Mouse (Mus musculus) heart, adult 18-20 months (tissue): Measurements from ENCODE around the gene Ces1g. TPM values are rescaled to one million over a fixed set of nuclear protein-coding genes. Genes with fewer than 3 reads are reported as not detected.

Experiments used
- DNase-seq, 2 experiments: peaks; one replicate each; pipeline ENCODE4 v3.0.0; 2021 to 2022; ENCODE audit warnings: mixed read lengths in 1 of 2
- long read RNA-seq, 2 experiments: library from polyadenylated mRNA; stranded (forward); transcript quantifications; one replicate each; pipeline ENCODE4 v2.0.0; 2021
- total RNA-seq, 2 experiments: library from RNA; stranded (reverse); gene quantifications; 2 replicates each; pipeline ENCODE4 v1.2.3; 2021

Gene Ces1g
- total RNA-seq = under 1 TPM in 1 of 2 experiments, not detected in 1; 0.10 TPM
- long read RNA-seq, experiment 1 = 0 reads
- long read RNA-seq, experiment 2 = 0 reads

- no peak for DNase-seq
These were observed at the start of gene Ces1g for GRCm38 (mm10) chr8:93337207-93337606. Gene Ces1g, minus strand, starts transcription at chr8:93337308.

- no peak for DNase-seq
These were observed 42.5 kb upstream of the Ces1g start, which contains the start of gene Ces1h for GRCm38 (mm10) chr8:93379625-93380024. Gene Ces1h, minus strand, starts transcription at chr8:93379725.

- no peak for DNase-seq
These were observed 32.4 kb upstream of the Ces1g start for GRCm38 (mm10) chr8:93369481-93369880.

DNA sequence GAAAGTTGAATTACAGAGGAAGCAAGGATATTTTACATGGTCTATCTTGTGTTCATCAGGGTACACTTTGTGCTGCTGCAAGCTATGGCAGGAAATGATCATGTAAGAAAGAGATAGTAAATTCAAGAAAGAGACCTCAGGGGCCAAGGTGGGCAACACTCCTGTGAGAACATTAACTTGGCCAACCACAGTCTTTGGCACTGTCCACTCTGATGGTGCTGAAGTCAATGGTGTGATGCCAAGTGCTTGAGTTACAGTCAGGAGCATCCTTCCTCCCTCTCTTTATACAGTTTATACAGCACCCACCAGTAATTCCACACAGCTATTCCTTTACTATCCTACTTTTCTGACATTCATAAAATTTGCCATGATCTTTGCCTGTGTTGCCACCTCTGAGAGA lies 23.0 kb upstream of the Ces1g start:
- DNase-seq = peak in 1 of 2 experiments; percentile 8

DNA sequence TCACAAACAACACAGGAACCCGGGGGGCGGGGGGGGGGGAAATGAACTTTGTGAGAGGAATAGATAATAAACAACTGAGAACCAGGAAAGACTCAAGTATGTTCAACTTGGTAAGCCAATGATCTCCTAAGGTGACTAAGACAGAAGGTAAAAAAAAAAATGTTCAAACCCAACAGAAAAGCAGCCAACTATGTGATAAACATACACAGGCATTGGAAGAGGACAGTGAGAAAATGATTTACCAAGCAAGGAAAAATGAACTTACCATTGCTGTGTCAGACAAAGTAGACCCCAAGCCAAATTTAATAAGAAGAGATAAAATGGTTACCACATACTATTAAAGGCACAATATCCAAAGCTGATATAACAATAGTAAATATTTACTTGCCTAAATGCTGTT lies 2.4 kb upstream of the Ces1g start:
- DNase-seq = no peak

DNA sequence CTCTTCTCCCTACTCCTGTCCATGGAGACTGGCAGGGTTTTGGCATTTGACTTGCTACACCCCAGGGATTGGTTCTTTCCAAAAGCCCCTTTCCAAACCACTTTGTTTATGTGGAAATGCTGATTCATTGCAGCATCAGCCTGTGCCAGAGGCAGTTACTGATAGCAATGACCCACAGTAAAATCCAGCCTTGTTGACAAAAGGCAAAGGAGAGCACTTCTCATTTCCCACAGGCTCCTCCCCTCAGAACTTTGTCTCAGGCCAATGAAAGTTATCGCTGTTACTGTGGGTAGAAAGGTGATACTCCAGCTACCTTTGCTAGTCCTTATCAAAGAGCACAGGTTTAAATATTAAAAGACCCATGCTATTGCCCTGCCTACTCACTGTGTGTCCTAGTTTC lies 4.4 kb downstream of the Ces1g start:
- peak in 1 of 2 experiments; percentile 17 for DNase-seq

GRCm38 (mm10) chr8:93331151-93331550 lies 6.0 kb downstream of the Ces1g start:
- DNase-seq = no peak

GRCm38 (mm10) chr8:93325123-93325522 lies 12.0 kb downstream of the Ces1g start:
- DNase-seq = no peak

DNA sequence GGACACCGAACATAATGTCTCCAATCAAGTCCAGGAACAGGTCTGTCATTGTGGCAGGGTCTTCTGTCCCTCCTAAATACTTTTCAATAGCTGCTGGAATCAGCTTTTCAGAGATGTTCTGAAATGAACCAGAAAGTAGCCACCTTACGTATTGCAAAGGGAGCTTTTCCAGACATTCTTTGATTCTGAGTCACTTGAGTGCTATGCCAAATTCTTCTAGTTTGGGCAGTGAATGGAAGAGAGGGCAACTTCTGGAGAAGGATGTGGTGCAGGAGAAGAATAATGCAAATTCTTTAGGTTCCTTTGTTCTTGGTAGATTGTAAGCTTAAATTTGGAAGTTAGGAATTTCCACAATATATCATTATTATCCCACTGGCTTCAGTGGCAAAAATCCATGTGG lies 20.1 kb downstream of the Ces1g start:
- DNase-seq = no peak

DNA sequence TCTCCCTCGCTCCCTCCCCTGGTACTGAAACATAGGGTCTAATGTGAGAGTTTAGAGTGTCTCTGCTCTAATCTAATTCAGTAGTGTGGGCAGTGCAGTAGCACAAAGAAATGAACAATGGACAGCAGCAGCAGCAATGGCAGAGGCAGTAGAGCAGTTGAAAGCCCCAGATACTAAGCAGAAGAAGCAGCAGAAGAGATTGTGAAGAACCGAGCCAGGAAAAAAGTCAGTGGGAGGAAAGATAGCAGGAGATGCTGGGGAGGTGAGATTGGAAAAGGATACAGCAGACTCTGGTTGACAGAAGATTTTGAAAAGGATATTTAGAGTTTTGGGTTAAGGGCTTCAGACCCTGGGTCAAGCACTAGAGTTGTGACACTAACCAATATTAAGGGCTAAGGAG lies 21.6 kb downstream of the Ces1g start:
- no peak for DNase-seq

- no peak for DNase-seq
These were observed 53.2 kb downstream of the Ces1g start for GRCm38 (mm10) chr8:93283896-93284295.

DNA sequence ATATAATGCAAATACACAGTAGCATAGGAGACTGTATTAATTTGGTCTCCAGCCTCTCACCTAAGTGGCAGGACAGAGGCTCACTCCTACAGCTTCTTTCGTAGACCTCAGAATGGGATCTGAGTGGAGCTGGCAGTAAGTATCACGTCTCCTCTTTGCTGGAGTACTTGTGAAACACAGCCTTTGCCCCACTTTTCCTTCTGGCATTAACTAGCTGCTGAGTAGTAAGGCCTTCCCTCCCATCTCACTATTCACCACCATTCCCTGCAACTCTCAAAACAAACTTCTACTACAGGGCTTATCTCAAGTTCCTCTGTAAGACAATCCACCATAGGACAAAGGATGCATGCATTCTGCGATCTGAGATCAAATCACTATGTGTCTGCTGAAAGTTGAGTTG lies 54.8 kb downstream of the Ces1g start:
- DNase-seq = no peak

DNA sequence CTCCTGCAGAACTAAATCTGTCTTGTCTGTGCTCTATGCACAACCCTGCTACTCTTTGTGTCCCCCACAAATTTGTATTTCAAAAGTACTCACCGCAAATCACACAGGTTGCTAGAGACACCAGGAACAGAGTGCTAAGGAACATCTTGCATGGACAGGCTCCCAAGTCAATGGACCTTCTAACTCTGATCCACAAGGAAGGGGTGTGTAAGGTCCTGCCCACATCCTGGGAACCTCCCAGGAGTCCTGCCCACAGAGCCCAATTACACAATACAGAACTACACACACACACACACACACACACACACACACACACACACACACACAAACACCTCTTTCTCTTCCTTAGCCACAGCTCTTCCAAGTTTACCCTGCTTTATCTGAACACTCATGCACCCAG lies 57.6 kb downstream of the Ces1g start, which contains the start of gene Ces1f:
Gene Ces1f, minus strand, starts transcription at position 192 of the 400 bp plus-strand sequence.
- no peak for DNase-seq

- no peak for DNase-seq
These were observed 58.8 kb downstream of the Ces1g start for GRCm38 (mm10) chr8:93278176-93278805.

- DNase-seq = no peak
These were observed 62.5 kb downstream of the Ces1g start for GRCm38 (mm10) chr8:93274609-93275008.

- DNase-seq = peak; percentile 7 to 30
These were observed 63.8 kb downstream of the Ces1g start for GRCm38 (mm10) chr8:93273321-93273720.

- peak; percentile 46 to 57 for DNase-seq
These were observed 64.4 kb downstream of the Ces1g start for GRCm38 (mm10) chr8:93272686-93273085.

GRCm38 (mm10) chr8:93261436-93261835 lies 75.7 kb downstream of the Ces1g start:
- no peak for DNase-seq

DNA sequence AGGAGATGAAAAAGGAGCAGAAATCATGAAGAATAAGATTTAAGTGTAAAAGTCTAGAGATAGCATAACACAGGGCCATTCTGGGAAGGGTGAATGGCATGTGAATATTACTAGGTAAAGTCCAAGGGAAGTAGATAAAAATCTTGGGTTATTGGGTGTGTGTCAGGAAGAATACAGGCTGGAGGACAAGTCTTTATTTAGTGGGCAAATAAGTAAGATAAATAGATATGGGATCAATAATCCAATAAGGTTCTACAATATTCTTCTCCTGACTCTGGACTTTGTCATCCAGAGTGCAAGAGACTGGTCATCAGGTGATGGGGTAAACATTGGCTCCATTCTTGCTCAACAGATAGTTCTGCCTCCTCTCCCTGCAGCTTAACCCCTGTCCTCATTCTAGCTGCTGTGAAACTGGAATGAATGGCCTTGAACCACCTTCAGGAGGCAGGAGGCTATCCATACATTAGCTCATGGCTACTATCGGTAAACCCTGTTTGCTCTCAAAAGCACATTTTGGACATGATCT lies 84.6 kb downstream of the Ces1g start:
- DNase-seq = no peak

Other genes with a start within 250 kb of the Ces1g start
- not detected for gene Ces1c, start 206.0 kb downstream of the Ces1g start, total RNA-seq
- gene Ces1d, start 139.5 kb downstream of the Ces1g start, total RNA-seq = 100 to 1,000 TPM; 229 to 343 TPM
- gene Ces1e, start 107.7 kb downstream of the Ces1g start, total RNA-seq = under 1 TPM; 0.67 to 0.97 TPM
- gene Ces1f, start 57.6 kb downstream of the Ces1g start, total RNA-seq = 1 to 10 TPM in 1 of 2 experiments, under 1 TPM in 1; 0.50 to 3.3 TPM
- gene Ces1h, start 42.4 kb upstream of the Ces1g start, total RNA-seq = not detected
- gene Ces5a, start 198.5 kb upstream of the Ces1g start, total RNA-seq = not detected